Mouse (Mus musculus) CH12F3 (cell line): Measurements from ENCODE around the gene Uvrag.
"Not testable (repeated sequence)": the region's sequence is repeated elsewhere in the genome, so short reads cannot be mapped to it uniquely, and the experiment has no call there.

Experiments
- in situ Hi-C: fragments of 300-500 bp; cut with MboI; formaldehyde crosslinking; loops from 2 replicates; pipeline ENCODE4 v1.14.3; 2020; ENCODE audit warnings: low sequenced_read_pairs

The Uvrag gene

DNA sequence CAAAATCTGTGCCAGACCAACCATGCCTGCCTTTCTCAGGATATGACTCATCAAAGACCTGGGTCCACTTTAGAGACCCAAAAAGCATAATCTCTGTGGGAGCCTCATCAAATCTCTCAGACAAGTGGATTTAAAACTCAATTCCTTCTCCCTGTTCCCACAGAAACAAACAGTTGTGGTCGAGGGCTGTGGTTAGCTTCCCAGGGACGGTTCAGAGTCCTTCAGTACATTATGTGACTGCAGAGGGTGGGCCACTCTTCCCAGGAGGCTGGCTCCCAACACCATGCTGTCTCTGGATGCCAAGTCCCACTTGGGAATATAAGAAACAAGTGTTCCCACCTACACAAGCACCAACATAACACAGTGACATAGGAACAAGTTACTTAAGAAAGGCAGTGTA, 75.0 kb downstream of the Uvrag start:
- in situ Hi-C loops, result loop anchor here (5.0 kb wide), 1 partner anchor 319 kb away; no protein-coding TSS in a partner anchor

DNA sequence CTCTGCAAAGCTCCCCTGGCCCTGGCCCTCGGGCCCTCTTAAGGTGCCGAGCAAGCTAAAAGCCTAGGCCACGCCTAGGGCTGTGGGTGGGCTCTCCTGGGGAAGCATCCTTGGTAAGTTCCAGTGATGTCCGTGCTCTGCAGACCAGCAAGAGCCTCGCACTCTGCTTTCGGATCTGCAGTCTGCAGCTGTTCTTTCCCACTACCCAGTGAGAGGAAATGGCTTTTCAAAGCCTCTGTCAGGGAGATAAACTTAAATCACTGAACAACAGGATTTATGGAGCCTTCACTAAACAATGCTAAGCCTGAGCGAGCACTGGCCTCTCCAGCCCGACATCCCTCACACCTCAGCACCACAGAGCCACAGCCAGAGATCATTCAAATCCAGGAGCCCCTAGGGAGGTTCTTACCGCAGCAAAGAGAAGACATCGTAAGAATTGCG, 75.5 kb downstream of the Uvrag start:
- in situ Hi-C loops, result loop anchor here (5.0 kb wide), 1 partner anchor 318 kb away; no protein-coding TSS in a partner anchor

DNA sequence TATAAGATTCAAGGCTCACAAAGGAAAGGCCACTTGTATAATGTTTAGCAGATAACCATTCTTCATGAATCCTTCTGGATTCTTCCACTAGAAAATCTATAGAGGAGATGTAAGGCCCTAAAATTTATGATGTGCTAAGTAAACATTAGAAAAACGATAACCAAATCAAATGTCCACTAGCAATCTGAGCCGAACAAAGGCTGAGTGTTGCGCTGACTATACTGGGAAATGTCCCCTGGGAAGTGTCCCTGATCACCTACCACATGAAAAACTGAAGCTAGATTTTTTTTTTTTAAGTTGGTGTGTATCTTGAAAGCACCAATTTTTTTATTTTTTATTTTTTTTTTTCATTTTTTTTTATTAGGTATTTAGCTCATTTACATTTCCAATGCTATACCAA, 76.1 kb downstream of the Uvrag start:
- in situ Hi-C loops, result loop anchor here (5.0 kb wide), 1 partner anchor 317 kb away; no protein-coding TSS in a partner anchor

DNA sequence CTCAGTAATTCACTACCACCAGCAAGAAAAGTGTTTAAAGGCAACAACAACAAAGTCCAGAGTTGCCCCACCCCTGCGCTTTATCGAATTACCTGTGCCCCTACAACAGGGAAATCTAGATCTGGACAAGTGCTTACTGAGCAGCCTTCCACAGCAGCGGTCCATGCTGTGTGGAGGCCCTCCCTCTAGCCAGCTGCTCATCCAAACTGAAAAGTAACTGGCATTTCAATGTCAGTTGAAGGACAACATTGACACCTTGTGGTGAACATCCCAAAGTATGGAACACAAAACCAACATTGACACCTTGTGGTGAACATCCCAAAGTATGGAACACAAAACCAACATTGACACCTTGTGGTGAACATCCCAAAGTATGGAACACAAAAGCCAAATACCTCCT, 78.7 kb downstream of the Uvrag start:
- in situ Hi-C loops, result not testable (repeated sequence)

DNA sequence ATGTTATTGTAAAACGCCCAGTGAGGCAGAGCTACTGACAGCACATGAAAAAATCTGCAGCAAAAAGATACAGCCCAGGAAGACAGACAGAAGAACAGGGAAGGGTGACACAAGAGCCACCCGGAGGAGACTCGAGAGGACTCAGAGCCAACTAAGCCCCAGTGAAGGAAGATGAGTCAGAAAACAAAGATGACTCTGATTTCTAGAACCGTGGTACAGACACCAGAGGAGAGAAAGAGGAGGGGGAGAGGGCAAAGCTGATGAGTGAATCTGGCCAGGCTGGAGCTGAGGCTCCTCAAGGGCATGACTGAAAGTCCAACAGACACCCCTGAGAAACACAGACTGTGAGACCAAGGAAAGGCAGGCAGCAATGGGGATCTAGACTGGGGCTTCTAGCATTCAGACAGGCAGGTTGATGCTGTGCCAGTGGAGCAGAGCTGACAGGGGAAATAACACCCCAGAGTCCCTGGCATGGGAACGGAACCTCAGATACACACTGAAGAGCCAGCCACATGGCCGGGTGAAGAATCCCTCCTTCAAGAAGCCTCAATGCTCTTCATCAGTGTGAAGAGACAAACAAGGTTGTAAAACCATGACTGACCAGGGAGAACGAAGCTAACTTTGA, 79.8 kb downstream of the Uvrag start:
- in situ Hi-C loops, result no loop called here

DNA sequence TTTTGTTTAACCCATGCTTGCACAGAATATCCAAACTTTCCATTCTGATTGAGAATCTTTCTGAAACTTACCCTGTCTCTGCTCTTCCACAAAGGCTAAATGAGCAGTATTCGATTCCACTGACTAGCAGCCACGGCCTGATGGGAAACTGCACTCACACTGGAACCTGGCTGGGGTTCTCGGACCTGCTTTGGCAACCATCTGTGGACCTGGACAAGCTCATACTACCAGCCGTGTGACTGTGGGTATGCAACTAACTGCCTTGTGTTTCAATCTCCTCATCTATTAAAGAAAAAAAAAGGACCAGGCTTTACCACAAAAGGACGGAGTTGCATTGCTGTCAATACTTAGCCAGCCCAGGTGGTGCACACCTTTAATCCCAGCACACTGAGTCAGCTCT, 80.5 kb downstream of the Uvrag start:
- in situ Hi-C loops, result no loop called here

DNA sequence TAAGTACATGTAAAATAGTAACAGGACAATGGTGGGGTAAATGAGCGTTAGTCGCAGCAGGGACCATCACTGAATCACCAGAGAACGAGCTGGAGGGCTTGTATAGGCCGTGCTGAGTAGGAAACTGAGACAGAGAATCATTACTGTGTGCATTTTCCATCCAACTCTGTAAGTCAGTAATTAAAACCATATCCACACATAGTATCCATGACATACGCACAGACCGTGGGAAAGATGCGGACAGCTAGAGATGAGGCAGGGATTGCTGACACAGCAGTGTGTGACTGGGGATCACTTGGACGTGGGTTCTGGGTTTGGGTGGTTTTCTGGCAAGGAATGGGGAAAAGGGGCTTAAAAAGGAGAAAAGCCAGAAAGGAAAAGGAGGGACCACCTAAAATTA, 81.0 kb downstream of the Uvrag start:
- in situ Hi-C loops, result no loop called here

DNA sequence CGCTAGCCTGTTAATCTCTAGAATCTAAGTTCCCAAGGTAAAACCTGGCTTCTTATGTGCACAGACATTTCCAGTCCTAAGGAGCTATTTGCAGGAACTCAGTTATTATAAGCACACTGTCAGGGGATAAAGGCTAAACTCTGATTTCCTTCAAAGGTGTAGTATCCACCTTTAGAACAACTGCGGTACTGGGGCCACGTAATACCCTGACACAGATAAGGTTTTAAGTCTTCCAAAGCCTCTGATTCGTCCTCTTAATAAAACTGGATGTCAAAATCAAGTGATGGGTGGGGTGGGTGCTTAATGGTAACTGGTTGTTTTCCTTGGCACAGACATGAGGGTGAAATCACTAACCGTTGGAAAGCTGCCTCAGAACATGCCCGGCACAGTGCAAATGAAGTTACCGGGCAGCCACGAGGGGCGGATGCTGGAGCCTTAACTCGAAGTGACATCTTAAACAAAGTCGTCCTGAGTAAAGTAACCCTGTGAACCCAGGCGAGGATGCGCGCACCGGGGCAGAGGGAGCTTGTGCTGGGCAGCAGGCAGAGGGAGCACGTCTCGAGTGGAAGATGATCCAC, 83.8 kb downstream of the Uvrag start:
- in situ Hi-C loops, result no loop called here

DNA sequence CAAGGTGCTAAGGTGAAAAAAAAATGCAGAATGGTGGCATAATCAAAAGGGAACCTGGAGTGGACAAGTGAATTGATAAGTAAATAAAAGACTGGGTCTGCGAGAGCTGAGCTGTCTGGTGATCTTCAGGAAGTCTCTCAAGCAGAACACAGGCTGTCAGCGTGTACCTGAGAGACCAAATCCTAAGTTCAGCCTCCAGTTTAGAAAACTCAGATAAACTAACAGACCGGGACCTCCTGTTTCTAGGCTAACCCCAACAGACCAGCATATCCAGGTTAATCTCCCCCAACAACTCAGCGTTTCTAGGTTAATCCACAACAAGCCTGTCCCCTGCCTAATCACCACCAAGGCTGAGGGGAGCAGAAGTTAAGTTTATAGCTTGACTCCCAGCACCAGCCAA, 87.3 kb downstream of the Uvrag start:
- in situ Hi-C loops, result no loop called here

DNA sequence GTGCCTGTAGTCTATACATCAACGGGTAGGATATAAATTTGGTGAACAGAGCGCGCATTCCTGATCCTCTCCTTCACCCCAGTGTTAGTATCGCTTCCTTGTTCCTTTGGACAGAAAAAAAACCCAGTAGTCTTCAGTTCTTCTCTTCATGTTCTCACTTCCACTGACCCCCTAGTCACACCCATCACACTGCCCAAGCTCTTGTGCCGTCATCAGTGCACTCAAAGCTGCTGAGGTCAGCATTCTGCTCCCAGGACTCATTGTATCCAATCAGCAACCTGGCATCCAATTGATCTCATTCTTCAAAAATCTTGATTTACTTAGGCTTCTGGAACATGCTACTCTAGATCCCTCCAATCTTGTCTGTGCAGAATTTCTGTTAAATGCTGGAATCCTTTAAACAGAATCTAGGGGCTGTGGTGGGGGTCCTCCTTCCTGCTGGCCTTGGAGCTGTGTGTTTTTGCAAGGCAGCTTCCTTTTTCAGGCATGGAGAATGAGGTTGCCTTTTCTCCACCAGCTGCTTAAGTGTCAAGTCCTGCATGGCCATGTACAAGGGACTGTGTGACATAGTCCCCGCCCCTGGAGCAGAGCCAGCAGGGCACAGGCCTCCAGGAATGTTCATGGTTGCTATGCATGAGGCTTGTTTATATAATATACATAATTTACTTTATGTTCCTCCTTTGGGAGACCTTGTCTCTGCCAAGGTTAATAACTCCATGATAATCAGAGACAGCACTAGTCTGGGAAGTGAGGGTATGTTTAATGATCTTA, 88.3 kb downstream of the Uvrag start:
- in situ Hi-C loops, result no loop called here

DNA sequence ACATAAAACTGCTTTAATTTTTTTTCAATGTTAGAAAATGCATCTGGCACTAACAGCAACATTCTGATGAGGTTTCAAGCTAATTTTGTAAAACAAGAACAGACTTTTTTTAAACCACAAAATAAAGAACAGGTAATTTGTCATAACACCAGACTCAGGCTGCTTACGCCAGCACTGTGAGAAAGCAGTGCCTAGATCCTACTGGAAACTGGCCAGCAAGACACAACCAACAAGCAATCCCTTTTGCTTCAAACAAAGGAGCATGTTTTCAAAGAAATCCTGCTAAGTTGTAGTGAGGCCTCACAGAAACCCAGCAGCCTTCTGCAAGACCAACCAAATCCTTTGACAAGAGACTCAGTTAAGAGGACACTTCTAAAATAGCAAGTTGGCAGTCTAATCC, 90.1 kb downstream of the Uvrag start:
- in situ Hi-C loops, result no loop called here

DNA sequence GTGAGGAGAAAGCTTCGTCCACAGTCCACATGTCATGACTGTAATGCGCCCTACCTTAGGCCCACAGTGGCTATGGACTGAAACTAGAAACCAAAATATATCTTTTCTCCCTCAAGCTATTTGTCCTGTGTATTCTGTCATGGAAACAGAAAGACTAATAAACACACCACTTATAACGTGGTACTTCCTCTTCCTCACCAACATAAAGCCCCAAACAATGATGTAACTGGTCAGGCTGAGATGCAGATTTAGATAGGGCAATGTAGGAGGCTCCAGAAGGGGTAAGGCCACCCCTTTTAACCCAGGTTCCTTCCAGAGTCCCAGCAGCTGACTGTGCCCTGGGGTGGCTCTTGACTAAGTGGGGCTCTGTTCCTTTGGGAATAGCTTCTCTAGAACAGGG, 91.0 kb downstream of the Uvrag start:
- in situ Hi-C loops, result no loop called here

DNA sequence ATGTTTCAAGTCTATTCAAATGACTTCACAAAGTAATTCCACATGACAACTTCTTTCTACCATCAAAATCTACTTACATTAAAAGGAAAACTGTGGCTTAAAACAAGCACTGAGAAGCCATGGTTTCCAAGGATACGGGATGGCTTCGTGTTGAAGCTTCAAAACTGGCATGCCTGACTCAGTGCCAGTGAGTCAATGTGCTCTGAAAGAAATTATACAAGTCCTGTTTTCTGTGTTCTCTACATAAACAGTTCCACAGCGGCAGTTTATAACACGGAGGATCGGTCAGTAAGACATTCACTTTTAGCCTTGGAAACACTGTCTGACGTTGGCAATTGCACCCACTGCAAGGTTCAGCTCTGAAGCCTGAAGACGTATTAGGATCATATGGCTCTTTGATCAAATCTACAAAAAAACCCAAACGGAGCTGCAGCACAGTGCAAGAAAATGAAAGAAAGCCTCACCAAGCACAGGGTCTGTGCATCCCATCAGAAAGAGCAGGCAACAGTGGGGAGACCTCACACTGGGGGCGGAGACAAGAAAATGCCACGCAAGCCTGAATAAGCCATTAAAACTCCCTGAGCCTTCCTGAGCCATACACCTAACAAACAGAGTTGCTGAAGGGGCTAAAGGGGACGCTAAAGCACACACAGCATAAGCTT, 94.3 kb downstream of the Uvrag start:
- in situ Hi-C loops, result no loop called here

DNA sequence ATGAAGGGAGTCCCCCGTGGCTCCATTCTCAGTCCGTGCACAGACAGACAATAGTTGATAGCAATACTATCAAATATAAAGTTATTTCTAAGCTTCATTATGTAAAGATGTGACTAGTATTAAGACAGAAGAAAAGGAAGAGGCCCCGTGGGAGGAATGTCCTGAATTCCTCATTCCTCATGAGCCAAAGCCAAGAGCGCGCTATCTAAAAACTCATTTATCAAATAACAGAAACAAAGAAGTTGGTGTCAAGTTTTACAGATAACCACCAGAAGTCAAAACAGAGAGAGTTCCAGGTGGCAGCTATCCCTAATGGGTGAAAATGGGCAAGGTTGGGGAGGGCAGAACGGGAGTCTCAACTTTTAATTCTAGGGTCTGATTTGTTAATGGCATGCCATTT, 95.4 kb downstream of the Uvrag start:
- in situ Hi-C loops, result no loop called here

DNA sequence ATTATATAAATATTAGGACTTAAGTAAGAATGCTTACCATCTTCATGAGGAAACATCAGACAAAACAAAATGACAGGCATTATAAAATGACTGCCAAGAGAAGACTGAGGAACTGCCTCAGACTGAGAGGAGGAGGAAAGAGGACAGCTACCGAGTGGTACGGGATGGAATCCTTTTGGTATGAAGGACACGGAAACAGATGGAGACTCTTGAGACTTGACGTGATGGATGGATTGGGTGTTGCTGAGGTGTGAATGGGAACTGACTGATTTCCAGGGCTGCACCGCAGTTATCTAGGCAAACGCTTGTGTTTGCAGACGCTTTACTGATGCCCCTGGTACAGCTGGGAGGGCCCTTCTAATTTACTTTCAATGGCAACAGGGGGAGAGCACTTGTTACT, 97.0 kb downstream of the Uvrag start:
- in situ Hi-C loops, result no loop called here

DNA sequence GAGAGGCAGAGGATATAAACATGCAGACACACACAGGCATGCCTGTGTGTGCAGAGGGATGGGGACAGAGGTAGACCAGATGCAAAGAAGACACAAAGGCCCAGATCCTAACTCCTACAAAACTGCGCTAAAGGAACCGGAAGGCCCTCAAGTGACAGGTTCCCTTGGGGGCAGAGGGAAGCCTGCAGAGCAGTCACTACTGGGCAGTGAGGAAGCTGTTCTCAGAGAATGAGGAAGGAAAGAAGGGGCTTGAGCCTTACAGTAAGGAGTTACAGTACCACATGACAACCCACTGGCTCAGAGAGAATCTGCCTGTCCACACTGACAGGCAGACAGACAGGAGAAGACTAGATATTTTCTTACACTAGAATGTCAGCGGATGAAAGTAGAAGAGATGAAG, 97.6 kb downstream of the Uvrag start:
- in situ Hi-C loops, result no loop called here

DNA sequence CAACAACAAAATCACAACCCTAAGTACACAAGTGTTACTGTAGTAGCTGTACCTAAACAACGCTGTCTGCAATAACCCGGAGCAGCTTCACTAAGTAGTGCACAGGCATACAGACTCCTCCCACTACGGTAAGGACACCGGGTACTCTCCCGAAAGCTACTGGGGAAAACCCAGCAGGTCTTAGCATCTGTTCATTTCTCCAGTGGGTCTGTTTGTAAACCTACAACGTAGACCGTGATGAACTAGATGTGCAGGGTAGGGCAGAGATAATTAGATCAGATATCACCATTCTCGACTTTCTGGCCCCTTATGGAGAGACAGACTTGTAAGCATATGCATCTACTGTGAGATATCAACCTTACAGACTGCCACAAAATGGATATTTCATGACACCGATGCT, 99.1 kb downstream of the Uvrag start:
- in situ Hi-C loops, result no loop called here

DNA sequence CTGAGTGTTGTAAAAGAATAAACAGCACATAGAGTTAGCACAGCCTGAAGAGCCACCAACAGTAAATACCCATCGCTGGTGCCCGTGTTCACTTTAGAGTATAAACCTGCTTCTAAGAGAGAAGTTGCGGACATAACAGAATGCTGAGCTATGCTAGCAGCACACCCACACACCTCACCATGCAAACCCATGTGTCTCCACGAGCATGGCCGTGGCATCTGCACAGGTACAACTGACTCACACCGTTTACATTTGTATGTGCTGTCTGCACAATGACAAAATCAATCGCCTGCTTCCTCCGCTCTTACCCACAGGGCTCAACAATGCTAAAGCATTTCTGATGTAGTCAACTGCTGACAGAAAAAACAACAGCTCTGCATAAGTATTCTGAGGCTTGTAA, 101.0 kb downstream of the Uvrag start:
- in situ Hi-C loops, result no loop called here

DNA sequence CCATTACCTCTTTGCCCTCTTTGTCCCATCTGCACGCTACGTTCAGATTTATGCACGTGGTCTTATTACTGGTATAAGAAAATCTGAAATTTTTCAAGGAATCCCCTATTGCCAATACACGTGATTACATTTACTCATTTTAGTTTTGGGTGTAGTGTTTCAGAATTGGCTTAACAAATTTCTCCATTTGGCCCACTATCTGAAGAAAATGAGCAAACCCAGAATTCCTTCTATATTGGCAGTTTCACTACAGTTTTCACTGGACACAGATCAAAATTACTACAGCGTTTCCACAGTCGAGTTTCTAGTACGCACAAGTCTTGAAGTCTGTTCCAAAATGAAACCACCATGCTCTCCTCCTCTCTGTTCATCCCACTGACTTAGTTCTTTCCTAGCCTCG, 104.7 kb downstream of the Uvrag start:
- in situ Hi-C loops, result no loop called here

DNA sequence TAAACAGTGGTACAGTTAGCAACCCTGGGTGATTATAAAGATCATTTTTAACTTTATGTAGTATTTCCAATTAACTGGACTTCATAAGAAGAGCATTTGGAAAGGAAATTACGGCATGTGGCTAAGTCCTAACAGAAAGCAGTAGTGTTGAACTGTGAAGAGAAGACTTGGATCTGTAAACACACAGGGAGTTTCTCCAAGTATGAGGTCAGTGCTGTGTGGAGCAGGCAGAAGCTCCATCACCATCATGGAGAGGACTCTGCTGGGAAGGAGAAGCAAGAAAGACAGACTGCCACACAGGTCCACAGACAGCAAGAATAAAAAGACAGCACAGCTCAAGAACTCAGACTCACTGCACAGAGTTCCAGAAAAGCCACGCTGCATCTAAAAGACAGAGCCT, 106.0 kb downstream of the Uvrag start:
- in situ Hi-C loops, result no loop called here

DNA sequence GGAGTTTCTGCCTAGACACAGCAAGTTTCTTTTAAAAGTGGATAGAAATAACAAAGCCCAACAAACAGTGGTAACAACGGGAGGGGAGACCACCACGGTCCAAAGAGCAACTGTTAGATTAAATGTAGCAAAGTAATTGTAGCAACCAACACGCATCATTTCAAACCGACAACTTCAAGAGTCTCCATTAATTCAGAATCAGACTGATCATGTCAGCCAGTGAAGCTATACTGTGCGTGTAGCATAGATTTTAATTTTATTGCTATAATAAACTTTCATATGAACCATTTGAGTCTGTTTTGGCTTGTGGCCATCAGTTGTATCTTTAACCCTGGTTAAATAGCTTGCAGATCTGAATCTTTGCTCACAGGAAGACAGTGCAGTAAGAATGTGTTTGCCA, 107.1 kb downstream of the Uvrag start:
- in situ Hi-C loops, result no loop called here

DNA sequence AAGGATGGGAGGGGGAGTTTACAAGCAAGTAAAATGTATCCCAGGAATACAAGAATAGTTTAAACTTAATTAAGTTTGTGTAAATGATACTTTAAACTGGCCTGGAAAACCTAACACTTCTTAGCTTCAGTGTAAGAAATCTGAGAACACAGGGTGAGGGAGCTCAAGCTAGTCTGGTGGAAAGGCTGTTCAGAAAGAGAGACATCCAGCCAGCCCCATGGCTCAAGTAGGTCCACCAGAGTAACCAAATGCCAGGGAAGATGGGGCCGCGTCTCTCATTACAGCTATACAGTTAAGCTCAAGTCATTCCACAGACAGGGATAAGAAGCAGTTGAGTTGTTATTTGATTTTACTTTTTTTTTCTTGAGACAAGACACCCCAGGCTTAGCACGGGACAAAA, 107.6 kb downstream of the Uvrag start:
- in situ Hi-C loops, result no loop called here
